Mouse (Mus musculus) left cerebral cortex, postnatal 36 days (tissue): ENCODE data around the gene Mfsd11. TPM values are rescaled to one million over a fixed set of nuclear protein-coding genes. Genes with fewer than 3 reads are reported as not detected.
A peak's percentile ranks its signal among the peaks of the same experiment; 100 is the strongest.

Experiments used
- DNase-seq, 2 experiments: peaks; one replicate each; pipeline ENCODE4 v3.0.0; 2021 to 2022; ENCODE audit warnings: low spot score in 2 of 2, mixed read lengths in 1 of 2
- intact Hi-C: fragments of 180-260 bp; cut with DNase I; formaldehyde crosslinking; loops from one replicate; pipeline ENCODE4 v1.15.1; 2025
- total RNA-seq, 2 experiments: library from RNA; stranded (reverse); gene quantifications; 2 replicates each; pipeline ENCODE4 v1.2.3; 2021

Mfsd11 gene
- total RNA-seq, 2 experiments from 2014 or later, result 33.2 to 41.6 TPM

DNA sequence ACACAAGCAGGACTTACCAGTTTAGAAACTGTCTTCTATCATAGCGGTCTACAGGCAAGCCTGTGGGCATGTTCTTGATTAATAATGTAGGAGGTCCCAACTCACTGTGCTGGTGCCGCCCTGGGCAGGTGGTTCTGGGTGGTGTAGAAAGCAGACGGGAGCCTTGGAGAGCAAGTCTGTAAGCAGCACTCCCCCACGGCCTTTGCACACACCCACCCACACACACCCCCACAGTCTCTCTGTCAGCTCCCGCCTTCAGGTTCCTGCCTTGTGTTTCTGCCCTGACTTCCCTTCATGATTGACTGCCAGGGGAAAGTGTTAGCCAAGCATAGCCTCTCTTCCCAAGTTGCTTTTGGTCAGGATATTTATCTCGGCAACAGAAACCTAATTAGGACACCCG, 65.1 kb downstream of the Mfsd11 start:
- no peak for DNase-seq
- intact Hi-C loops, result loop anchor here (5.0 kb wide), 2 partner anchors 125 to 140 kb away; no protein-coding TSS in a partner anchor

DNA sequence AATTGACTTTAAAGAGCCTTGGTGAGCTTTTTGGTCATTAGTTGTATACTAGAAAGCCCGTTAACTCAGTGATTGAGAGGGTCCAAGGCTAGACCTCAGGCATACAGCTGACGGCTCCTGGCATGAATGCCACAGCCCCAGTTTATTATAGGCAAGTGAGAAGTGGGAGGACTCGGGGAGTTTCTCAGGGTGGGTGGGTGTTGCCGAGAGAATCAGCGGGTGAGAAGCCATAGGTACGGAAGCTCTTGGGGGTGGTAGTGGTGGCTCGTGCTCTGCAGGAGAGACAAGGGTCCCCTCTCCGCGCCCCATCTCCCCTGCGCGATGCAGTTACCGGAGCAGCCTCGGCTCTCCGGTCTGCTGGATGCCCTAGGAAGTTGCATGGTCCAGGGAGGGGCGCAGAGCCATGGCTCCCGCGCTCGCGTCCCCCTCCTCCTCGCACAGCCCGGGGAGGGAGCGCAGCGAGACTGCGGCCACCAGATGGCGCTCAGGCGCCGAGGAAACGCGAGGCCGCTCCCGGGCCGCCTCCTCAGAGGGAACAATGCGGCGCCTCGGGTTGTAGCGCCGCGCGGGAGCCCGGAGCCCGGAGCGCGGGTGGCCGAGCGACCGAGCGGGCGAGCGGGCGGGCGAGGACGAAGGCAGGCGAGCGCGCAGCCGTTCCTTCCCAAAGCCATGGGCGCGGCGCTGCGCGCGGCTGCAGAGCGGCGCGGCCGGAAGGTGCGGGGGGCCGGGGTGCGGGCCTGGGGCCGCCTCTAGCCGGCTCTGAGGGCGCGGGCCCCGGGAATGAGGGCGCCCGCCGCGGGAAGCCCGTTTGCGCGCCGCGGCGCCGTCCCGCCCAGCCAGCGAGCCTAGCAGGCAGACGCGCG, 66.3 kb downstream of the Mfsd11 start, which contains the start of gene Mgat5b:
Mgat5b (plus strand) TSS at position 541 of the 863 bp plus-strand sequence.
- intact Hi-C loops, result loop anchor here (1.0 to 5.0 kb wide), 3 partner anchors 100 to 139 kb away; no protein-coding TSS in a partner anchor
- peak; percentile 88 to 92 for DNase-seq

DNA sequence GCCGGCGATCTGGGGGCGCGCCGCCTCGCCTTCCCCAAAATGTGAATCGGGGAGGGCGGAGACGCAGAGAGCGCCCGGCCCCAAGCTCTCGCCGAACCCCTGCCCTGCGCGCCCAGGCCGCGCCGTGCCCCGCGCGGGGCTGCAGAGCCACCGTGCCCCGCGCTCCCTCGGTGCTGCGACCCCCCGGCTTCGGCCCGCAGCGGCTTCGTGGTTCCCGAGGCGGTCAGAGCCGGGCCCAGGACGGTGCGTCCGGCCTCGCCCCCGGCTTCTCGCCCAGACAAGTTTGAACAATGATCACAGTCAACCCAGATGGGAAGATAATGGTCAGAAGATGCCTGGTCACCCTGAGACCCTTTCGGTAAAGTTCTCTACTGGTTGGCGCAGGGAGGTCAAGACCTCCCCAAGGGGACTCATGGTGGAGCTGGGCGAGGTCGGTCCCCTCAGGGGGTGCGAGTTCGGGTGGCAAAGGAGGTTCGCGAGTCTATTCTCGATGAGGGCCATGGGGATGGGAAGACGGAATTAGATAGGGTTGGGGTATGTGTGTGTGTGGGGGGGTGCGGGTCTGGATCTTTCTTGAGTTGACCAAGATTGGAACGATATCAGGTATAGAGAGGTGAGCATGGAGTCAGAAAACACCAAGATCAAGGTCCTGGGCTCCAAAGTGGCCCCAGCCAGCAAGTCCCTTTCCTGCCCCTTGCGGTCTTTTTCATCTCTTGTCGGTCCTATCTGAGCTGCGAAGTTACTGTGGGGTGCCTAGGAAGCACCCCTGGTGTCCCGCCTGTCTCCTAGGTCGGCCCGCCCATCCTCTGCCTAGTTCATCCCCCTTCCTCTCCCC, 67.2 kb downstream of the Mfsd11 start:
- no peak for DNase-seq
- intact Hi-C loops, result loop anchor here (5.0 kb wide), 3 partner anchors 73 to 138 kb away; no protein-coding TSS in a partner anchor

DNA sequence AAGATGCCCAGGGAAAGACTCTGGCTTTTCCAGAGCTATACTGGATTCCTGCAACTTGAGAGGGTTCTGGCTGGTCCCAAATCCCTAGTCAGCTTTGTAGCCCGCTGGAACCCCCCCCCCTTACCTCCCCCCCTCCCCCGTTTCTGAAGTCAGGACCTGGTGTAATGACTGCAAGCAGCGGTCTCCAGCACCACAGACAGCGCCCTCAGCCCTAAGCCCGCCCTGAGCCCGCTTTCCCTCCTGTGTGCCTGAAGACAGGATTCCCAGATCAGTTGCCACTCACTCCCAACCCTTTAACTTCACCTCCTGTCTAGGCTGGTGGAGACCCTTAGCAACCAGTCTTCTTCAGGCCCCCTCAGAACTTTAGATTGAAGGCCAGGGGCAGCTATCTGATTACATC, 68.5 kb downstream of the Mfsd11 start:
- intact Hi-C loops, result loop anchor here (5.0 kb wide), 1 partner anchor 72 kb away; no protein-coding TSS in a partner anchor
- no peak for DNase-seq

DNA sequence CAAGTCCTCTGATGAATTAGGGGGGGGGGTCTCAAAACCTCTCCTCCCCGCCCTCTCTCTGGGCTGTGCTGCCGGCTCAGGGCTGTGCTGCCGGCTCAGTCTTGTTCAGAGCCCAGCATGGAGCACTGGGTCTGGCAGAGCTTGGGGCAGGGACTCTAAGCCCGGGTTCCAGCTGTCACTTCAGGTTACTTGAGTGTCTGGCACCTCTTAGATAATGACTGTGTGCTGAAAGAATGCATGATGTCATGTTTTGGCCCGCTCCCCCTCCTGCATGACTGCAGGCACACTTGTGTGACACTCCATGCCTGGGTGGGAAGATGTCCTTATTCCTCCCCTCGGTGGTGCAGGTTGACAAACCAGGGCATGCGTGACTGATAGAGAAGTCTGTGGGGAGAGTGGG, 69.8 kb downstream of the Mfsd11 start:
- intact Hi-C loops, result loop anchor here (5.0 kb wide), 1 partner anchor 70 kb away; no protein-coding TSS in a partner anchor
- DNase-seq, result no peak

Other genes starting within 250 kb of the Mfsd11 start
- gene Rhbdf2, start 225.4 kb upstream of the Mfsd11 start, total RNA-seq, result 1 to 10 TPM in 1 of 2 experiments, under 1 TPM in 1; 0.84 to 1.9 TPM
- gene Prcd, start 198.9 kb upstream of the Mfsd11 start, total RNA-seq, result 1 to 10 TPM; 4.3 to 6.2 TPM
- 10 to 100 TPM; 44.2 TPM for gene Cygb, start 198.1 kb upstream of the Mfsd11 start, total RNA-seq
- gene St6galnac1, start 76.9 kb upstream of the Mfsd11 start, total RNA-seq, result not detected
- 10 to 100 TPM; 15.4 to 18.3 TPM for gene Mxra7, start 24.4 kb upstream of the Mfsd11 start, total RNA-seq
- 10 to 100 TPM; 24.4 to 29.5 TPM for gene Mettl23, start 9.2 kb upstream of the Mfsd11 start, total RNA-seq
- 10 to 100 TPM; 28.4 to 29.1 TPM for gene Jmjd6, start 9.0 kb upstream of the Mfsd11 start, total RNA-seq
- 100 to 1,000 TPM; 137 to 155 TPM for gene Srsf2, start 654 bp downstream of the Mfsd11 start, total RNA-seq
- gene Mgat5b, start 66.4 kb downstream of the Mfsd11 start, total RNA-seq, result 10 to 100 TPM; 76.5 to 86.1 TPM